Mouse (Mus musculus): ENCODE measurements at regions not wholly inside any gene's neighbourhood (a gene's known extent, or its start where the extent isn't known, plus 50 kb on each side); places are given as distances from the start of the nearest gene placed in this dataset.

DNA sequence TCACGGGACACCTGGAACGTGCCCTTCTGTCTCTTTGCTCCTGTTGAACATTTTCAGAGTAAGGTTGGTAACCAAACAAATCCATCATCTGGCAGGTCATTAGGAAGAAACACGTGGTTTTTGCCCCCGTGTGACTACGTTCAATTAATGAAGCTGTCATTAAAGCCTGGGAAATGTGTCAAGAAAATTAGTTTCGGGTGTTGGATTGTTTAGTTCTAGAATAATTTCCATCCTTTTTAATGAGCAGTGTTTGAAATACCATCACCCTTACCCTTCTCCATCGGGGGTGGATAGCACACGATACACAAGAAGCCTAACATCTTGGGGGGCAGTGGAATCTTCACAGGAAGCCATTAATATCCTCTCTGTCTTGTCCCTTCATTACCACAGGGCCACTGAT, 107.7 kb downstream of the Far1 start:
- ATAC-seq (replicated peaks; ENCODE audit: poor library complexity), result no peak

DNA sequence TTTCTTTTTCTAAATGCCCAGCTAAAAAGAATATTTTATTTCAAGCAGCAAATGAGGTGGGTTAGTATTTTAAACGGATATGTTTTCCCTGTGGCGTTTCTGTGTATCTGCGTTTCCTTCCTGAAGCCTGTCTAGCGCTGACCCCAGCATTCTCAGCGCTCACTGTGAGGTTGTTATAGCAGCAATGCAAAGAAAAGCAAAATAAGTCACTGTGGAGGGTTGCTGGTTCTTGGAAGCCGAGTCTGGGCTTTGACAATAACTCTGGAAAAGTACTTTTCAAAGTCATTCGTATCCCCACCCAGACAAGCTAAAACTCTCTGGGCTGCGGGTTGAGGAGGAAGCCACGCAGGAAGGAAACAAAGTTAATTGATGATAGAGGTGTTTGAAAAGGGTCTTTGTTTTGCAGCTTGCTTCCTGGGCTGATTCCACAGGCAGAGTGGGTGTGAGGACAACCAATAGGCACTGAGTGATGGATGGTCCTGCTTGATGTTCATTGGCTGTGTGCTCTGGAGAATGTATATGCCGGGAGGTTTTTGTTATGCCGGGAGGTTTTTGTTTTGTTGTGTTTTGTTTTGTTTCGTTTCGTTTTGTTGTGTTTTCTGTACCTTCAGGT, 108.4 kb downstream of the Far1 start:
- ATAC-seq (replicated peaks; ENCODE audit: poor library complexity), result no peak

DNA sequence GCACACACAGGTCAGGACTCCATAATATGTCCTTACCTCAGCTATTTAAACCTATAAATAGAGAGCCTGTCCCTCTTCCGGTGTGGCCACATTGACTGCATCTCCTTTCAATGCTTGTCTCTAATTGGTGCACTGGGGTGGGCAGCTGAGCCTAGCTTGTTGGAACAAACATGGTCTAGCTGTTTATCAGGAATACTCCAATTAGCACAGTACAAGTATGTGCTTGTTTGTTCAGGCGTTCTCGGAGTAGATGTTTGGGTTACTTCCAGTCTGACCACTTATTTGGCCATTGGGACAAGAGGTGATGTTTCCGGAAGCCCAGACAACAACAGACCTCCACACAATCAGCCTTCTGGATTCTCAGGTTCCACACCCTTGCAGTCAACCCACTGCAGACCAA, 109.7 kb downstream of the Far1 start:
- ATAC-seq (replicated peaks; ENCODE audit: poor library complexity), result no peak

DNA sequence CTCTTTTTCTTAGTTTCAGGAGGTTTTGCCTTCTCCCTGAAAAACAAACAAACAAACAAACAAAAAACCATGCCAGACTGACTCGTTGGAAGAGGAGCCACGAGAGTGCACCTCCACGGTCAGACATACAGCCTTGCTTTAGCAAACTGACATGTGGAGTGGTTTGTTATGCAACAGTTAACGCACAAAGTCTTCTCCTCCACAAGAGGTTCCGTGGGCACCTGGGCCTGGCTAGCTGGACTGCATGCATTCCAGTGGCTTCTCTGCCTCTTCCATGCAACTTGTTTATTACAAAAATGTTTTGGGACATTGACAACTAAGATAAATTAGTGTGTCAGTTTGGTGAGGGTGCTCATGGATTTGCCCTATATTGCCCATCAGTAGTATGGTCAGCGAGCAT, 110.3 kb downstream of the Far1 start:
- no peak for ATAC-seq (replicated peaks; ENCODE audit: poor library complexity)

DNA sequence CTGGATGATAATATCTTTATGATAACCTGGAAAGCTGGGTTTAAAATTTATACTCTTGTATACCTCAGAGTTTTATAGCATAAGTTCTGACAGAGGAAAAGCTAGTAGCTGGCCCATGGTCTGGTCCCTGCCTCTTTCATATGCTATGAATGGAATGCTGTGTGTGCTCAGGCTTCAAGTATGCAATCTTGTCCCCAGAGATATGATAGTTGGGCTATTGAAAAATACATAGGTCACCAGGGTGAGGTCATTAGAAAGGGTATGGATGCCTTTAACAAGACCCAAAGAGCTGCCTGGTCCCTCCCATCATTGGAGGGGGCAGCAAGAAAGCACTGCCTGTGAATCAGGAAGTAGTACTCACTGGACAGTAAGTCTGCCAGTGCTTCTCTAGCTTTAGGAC, 113.1 kb downstream of the Far1 start:
- no peak for ATAC-seq (replicated peaks; ENCODE audit: poor library complexity)

DNA sequence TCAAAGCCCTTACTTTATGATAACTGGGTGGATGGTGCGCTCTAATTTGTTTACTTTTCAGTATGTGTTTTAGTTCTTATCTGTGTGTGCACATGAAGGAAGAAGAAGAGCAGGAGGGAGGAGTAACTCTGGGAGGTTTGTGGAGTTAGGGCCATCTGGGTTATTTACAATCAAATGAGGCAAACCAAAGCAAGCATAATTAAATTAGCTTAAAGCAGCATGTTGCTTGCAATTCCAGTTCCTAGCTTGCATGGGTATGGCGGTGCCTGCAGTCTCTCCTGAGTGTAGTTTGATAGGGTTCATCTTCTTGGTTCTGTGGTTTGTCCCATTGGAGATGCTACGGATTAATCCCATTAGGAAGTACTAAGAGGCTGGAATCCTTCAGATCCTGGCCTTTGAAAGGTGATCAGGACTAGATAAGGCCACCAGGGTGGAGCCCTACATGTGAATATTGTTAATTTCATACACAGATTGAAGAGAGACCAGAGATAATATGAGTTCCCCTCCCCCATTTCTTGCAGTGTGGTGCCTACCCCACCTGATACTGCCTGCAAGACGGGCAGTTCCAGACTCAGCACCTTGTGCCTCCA, 123.5 kb downstream of the Far1 start:
- no peak for ATAC-seq (replicated peaks; ENCODE audit: poor library complexity)

DNA sequence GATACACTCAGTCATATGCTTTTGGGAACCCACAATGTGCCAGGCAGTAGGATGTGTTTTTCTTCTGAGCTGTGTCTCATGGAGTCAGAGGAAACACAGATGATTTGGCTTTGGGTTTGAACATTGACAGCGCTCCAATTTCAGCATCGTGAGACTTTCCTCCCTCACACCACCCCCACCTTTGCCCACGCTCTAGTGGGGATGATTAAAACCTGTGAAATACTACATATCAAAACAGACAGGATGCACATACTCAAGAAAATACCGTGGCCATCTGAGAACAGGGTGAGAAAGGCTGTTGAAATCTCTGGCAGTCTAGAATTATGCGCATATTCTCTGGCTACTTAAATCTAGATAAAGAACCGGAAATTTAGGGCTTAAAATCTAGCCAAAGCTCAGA, 124.5 kb downstream of the Far1 start:
- no peak for ATAC-seq (replicated peaks; ENCODE audit: poor library complexity)

DNA sequence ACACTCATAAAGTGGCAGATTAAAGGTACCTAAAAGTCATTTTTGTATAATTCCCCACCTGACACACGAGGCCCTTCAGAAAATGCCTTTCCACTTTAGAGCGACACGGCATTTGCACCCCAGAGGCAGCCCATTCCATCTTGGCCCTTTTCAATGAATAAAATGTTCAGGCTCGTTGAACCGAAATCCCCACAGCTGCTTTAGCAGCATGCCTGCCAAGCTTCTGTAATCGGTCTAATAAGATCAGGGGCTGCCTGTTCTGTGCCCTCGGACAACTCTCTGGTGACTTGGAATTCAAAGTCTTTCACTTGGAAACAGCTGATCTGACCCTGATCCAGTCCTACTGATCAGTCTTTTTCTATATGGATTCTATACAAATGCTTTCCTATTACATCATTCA, 123.3 kb upstream of the Spon1 start:
- no peak for ATAC-seq (replicated peaks; ENCODE audit: poor library complexity)

DNA sequence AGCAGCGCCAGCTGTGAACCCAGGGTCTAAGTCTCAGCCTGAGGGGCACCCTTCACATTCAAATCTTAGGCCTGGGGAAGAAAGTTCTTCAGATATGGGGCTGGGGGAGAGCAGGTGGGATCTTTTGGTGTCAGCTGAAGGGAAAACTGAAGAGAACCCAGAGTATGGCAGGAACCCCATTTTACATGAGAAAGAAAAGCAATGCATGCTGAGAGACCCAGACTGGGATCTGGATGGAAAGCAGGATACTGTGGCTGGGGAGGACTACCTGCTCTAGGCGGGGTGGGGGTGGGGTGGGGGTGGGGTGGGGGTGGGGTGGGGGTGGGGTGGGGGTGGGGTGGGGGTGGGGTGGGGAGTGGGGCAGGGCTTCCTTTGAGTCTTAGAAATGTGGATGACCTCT, 115.2 kb upstream of the Spon1 start:
- ATAC-seq (replicated peaks; ENCODE audit: poor library complexity), result no peak

DNA sequence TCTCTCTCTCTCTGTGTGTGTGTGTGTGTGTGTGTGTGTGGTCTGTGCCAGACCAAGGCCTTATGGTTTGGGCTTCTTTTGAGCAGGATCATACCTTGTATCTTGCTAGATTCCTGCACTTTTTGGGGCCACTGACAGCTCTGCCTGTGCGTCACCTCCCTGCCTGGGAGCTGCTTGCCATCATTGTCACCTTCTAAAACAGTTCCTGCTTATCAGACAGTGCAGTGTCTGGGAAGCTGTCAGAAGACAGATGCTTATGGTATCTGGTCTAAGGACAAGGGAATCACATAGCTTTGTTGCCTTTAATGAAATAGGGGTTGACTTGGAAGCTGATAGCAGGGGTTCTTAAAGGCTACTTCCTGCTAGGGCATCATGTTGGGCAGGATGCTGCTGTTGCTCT, 114.1 kb upstream of the Spon1 start:
- no peak for ATAC-seq (replicated peaks; ENCODE audit: poor library complexity)

DNA sequence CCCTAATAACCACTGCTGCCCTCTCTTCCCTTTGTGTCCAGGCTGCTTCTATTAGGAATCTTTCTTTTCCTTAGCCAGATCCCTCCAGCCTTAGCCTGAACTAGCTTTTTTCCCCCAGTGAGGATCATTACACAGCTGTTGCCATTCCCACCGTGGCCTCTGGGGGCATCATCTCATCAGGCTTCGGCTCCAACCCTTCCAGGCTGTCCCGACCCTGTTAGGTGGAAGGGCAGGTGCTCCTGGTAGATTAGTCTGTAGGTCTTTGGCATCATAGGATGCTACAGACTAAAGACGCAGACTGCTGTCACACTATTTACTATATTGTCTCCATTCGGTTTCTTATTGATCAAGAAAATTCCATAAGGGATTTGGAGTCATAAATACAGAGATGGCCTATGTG, 112.7 kb upstream of the Spon1 start:
- peak; percentile 83 for ATAC-seq (replicated peaks; ENCODE audit: poor library complexity)

DNA sequence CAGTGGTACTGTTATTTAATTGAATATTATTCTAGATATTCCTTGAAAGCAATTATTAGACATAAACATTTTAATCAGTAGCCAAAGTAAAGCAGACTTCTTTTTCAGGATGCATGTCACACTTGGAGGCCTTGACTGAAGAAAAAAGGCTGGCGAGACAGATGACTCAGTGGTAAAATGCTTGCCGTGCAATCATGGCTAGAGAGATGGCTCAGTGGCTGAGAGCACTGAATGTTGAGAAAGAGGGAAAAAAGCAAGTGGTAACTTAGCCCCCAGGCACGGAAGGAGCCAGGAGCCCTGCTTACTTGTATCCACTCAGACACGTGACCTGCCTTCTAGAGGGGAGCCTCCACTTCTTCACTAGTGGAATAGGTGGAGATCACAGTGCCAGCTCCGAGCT, 110.5 kb upstream of the Spon1 start:
- no peak for ATAC-seq (replicated peaks; ENCODE audit: poor library complexity)

DNA sequence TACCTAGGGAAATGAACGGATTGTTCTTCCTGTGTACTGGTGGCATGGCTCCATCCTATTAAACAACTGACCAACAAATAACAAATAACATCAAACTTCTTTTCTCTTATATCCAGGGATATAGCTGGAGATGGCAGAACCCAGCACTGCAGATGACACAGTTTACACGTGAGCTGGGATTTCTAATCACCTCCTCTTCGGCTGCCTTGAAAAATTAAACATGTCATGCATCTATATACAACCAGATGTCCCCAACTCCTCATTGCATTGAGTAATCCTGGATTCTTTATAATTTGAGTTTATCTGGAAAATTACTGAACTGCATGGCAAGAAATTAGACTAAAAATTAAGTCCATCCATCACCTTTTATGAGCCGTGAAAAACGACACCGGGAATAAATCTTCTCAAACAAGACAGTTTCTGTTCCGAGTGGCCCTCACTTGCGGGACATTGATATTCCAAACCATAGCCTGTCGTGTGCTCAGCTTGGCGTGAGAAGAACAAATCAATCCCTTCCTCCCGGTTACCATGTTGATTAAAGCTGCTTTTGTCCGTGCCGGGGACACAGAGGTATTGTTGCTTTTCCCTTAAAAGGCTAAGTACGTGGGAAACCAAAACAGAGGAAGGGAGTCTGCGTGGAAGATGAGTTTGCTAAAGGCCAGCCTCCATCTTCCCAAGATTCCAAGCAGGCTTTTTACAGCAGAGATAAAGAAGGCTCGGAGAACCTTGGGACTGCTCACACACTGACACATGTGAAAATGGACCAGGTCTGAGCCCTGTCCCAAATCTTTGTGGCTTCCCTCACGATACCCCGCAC, 92.8 kb upstream of the Spon1 start:
- ATAC-seq (replicated peaks; ENCODE audit: poor library complexity), result no peak

DNA sequence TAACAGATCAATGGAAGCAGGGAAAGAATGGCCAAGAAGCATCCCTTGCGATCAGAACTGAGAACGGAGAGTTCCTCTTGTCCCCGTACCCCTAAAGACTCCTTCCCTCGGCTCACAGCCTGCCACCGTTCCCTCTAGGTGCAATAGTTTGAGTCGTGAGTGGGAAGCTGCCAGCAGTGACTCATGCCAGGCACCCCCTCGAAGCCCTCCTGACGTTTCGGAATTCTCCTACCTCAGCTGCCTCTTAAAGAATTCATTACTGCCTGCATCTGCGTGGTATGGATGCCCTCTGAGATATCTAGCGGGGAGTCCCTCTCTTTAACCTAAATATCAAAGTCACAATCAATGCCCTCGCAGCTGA, 92.2 kb upstream of the Spon1 start:
- ATAC-seq (replicated peaks; ENCODE audit: poor library complexity), result no peak

DNA sequence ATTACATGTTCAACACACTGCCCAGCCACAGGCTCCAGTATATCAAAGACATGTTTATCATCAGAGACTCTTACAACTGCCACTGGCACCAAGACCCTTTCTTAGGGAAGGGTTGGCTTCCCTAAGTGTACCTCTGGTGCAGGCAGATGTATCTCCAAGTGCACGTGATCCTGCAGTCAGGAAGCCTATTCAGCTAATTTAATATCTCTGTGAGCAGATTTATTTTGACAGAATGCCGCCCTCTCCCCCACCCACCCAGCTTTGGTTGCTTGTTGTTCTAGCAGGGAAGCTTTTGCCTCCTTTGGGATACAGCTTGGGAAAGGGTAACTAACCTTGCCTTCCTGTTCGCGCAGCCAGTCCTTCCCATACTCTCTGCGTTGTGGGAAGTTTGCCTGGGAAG, 83.5 kb upstream of the Spon1 start:
- ATAC-seq (replicated peaks; ENCODE audit: poor library complexity), result no peak

DNA sequence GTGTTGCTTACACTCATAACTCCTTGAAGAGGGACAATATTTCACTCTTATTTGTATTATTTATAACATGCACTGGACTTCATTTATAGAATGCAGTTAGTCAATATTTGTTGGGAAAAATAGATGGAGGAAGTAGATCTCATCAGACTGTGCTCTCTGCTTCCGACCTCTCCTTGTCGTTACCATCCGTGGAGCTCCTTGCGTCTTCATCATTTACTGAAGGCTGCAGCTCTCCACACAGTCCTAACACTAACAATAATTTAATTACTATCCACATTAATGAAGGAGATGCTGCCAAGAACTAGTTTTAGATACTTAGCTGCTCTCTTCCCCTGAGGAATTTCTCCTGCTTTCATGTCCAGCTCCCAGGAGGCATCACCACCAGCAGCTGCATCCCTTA, 80.4 kb upstream of the Spon1 start:
- no peak for ATAC-seq (replicated peaks; ENCODE audit: poor library complexity)

DNA sequence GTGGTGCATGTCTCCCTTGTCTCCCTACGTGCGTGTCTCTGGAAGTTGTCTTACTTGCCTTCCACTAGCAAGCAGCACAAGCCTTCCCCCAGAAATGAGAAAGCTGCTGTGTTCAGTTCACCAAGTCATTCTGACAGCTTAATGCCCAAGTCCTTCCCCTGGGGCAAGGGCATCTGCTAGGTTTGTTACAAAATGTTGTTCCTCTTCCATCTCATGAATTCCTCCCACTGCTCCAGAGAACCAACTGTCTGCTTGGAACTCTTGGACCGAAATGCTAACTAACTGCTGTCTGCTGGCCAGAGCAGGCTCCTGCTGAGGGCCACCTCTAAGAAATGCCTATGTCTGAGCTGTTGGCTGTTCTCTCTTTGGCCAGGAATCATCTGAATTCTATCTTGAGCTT, 79.3 kb upstream of the Spon1 start:
- no peak for ATAC-seq (replicated peaks; ENCODE audit: poor library complexity)

DNA sequence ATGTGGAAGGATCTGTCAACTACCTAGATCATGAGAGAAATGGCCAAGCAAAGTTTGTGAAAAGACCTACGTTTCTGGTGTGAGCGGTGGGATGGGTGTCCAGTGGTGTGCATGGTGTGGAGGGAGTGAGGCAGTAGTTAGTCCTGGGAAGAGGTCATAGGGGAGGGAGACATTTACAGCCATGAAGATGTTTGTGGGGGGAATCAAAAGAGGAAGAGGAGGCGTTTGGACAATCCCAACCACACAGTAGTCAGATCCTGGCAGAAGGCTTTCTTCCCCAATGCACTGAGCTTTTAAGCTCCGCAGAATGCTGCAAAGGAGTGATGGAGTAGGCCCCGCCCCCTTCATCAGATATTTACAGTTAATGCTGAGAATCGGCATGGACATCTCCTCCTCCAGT, 78.2 kb upstream of the Spon1 start:
- peak; percentile 42; the same call in 1 of the 2 replicates for ATAC-seq (replicated peaks; ENCODE audit: poor library complexity)

DNA sequence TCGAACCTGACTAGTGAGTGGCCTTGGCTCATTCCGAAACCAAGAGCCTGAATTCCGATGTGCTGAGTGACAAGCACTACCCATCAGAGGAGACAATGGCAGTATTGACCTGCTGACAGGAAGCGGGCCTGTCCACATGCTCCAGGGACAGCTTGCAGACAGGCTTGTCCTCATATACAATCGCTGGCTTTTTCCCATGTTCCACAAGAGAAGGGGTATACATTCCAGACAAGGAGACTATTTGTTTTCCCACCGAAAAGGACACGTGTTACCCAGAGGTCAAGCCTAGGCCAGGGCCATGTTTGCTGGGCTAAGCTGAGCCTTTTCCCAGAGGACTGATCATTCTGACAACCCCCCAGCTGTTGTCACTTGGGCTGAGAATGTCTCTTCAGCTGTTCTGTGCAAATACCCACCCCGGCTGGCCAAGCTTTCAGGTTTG, 77.5 kb upstream of the Spon1 start:
- 0 out of 2 replicates have a peak, but pooled peaks have one; percentile 12 for ATAC-seq (replicated peaks; ENCODE audit: poor library complexity)

DNA sequence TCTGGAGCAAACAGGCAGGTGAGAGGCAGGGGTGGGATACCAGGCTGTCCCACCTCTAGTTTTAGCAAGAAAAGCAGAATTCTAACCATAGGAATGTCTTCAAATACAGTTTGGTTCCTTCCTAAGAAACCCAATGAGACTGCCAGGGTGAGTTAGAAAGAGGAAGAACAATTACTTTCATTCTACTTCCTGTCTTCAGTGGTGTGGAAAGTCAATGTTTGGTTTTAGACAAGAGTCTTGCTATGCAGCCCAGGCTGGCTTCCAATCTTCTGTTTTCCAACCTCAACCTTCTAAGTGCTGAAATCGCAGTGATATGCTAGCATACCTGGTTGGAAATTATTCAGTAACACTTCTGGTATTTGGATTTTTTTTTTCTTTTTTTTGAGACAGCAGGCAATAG, 77.1 kb upstream of the Spon1 start:
- ATAC-seq (replicated peaks; ENCODE audit: poor library complexity), result peak; percentile 73

DNA sequence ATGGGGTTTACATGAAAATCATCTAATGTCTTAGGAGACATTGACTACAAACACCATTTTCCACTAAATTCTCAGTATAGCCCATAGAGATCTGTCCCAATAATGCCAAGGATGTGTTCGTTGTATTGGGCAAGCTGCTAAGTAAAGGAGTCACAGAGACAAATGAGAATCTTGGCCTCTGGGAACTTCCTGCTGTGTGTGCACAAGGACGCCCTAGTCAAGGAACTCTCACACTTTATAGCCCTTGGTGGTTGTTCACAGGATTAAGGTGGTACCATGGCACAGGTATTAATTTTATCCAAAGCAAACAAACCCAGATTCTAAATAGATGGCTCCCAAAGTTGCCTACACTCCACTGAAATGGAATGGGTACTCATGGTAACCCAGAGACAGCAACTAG, 76.7 kb upstream of the Spon1 start:
- no peak for ATAC-seq (replicated peaks; ENCODE audit: poor library complexity)

DNA sequence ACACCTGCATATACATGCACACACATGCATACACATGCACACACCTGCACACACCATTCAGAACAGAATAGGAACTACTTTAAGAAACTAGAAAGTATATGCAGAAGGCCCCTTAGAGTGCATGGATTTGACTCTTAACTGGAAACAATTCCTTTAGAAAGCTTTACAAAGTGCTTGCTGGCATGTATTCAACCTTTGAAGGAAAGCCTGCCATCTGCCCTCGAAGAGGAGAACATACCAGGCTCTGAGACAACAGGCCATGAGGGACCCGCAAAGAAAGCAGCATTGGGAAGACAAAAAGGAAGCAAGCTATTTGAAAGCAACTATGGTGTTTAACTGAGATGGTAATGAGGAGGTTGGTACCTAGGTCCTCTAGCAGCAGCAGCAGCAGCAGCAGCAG, 74.0 kb upstream of the Spon1 start:
- ATAC-seq (replicated peaks; ENCODE audit: poor library complexity), result no peak

DNA sequence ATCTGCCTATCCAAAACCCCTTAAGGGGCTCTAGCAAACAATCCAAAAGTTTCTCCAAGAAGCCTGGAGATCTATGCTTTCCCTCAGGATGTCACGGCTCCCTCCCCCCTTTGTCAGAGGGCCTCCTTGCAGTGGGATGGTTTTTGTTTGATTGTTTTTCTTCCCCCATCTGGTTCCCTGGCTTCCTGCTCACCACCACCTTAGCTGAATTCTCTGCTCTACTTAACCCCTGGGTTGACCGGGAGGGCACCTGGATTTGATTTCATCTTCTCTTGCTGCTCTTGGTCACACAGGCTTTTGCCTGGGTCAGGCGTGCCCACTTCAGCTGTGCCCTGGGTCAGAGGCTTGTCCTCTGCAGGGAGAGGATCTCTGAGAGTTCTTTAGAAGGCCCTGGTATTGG, 72.3 kb upstream of the Spon1 start:
- no peak for ATAC-seq (replicated peaks; ENCODE audit: poor library complexity)

Measured in megakaryocyte progenitor cell, adult 5-6 weeks (primary cell).